Mouse (Mus musculus) cortical plate, adult 2 months (tissue): ENCODE results near the gene Slc43a2. TPM values are rescaled to one million over a fixed set of nuclear protein-coding genes. Genes with fewer than 3 reads are reported as not detected.

ENCODE experiments used
- H3K27ac ChIP-seq: fragments of 200-500 bp; 2 replicates; pipeline ENCODE4 v1.5.1; 2012; ENCODE audit warnings: low read length, control low read depth, inconsistent platforms; ENCODE audit not compliant: insufficient read depth
- H3K4me1 ChIP-seq: fragments of 200-500 bp; 2 replicates; pipeline ENCODE4 v1.6.1; 2011; ENCODE audit warnings: low read length; ENCODE audit not compliant: control insufficient read depth, insufficient read depth
- H3K4me3 ChIP-seq: fragments of 200-500 bp; 2 replicates; pipeline ENCODE4 v1.5.1; 2011; ENCODE audit warnings: mild to moderate bottlenecking, low read length, control low read depth; ENCODE audit not compliant: insufficient read depth
- CTCF ChIP-seq: fragments of 200-500 bp; IDR thresholded peaks from 2 replicates; pipeline ENCODE4 v1.5.1; 2011; ENCODE audit warnings: mild to moderate bottlenecking, control low read depth, low read length; ENCODE audit not compliant: insufficient read depth; ENCODE audit errors: extremely low read depth
- POLR2A ChIP-seq: fragments of 200-500 bp; IDR thresholded peaks from 2 replicates; pipeline ENCODE4 v1.6.1; 2011; ENCODE audit warnings: mild to moderate bottlenecking, low read length, control low read depth; ENCODE audit not compliant: insufficient read depth; ENCODE audit errors: extremely low read depth
- polyA plus RNA-seq: library from polyadenylated mRNA; depleted of rRNA; stranded (reverse); fragments of >200 nt; gene quantifications from 2 replicates; pipeline ENCODE4 v1.2.3, GENCODE M21; 2012; rRNA removed

The Slc43a2 gene
- polyA plus RNA-seq, 1 experiment: 34.3 TPM

GRCm38 (mm10) chr11:75620136-75620780 lies 88.8 kb downstream of the Slc43a2 start:
- H3K4me3 ChIP-seq: no peak overlapping the region
- TF ChIP-seq CTCF: no peak
- TF ChIP-seq POLR2A: no peak
- no peak overlapping the region for H3K27ac ChIP-seq
- peaks cover 10% of the 10 kb centered on the region; the same call in 1 of the 2 replicates for H3K4me1 ChIP-seq

DNA sequence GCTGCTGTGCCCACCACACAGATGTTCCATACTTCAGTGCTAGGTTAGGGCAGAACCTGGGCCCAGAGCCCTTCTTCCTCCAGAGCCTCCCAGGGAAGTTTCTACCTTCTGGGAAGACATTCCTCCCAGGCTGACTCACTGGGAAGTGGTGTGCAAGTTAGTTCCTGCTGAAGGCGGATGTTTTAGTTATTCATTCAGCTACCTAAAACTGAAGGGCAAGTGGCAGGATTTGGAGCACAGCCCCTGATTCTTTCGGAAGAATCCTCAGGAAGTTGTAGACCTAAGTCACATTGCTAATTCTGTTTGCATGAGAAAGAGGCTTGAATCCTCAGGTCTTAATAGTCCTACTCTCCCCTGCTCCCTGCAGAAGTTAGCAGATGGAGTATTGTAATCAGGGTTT lies 89.9 kb downstream of the Slc43a2 start:
- H3K4me3 ChIP-seq: no peak overlapping the region
- peak overlapping the region; percentile 57; the same call in 1 of the 2 replicates for H3K27ac ChIP-seq
- H3K4me1 ChIP-seq: peaks cover 10% of the 10 kb centered on the region; the same call in 1 of the 2 replicates
- no peak for TF ChIP-seq POLR2A
- no peak for TF ChIP-seq CTCF

DNA sequence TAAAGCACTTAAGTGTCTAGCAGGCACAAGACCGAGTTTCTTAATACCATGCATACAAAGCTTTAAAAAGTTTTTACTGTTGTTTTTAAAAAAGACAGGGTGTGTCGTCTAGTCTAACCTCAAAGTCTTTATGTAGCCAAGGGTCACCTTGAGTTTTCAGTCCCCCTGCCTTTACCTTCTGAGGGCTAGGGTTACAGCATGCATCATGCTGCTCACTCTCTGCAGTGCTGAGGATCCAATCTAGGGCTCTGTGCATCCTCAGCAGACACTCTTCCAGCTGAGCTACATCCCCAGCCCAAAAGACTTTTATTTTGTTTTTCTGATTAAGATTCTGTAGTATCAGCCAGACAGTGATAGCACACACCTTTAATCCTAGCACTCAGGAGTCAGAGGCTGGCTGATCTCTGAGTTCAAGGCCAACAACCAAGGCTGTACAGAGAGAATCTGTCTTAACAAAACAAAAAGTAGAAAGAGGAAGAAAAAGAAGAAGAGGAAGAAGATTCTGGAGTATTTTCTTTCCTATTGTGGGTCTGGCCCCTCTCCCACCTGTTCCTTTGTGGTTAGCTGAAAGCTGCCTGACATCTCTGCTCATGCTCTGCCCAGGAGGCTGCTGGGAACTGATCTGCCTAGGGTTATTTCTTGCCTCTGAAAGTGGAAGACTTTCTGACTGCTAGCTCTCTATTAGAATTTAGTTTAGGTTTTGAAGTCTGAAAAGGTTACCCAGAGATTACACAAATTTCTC lies 91.3 kb downstream of the Slc43a2 start:
- H3K27ac ChIP-seq: no peak overlapping the region
- TF ChIP-seq CTCF (no peak), POLR2A (no peak)
- no peak overlapping the region for H3K4me3 ChIP-seq
- peaks cover 10% of the 10 kb centered on the region; the same call in 1 of the 2 replicates for H3K4me1 ChIP-seq

DNA sequence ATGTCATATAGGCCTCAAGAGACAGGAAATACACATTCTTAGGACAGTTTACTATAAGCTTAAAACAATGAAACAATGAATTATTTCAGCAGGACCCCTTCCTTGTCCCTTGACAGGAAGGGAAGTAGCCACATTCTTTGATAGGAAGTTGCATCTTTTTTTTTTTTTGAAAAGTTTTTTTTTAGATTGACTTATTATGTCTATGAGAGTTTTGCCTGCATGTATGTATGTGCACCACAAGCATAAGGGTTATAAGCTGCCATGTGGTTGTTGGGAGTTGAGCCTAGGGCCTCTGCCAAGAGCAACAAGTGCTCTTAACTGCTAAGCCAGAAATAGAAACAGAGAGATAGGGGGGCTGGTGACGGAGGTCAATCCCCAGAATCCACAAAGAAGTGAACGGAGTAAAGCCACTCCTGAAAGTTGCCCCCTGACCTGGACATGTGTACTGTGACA lies 92.6 kb downstream of the Slc43a2 start:
- Histone ChIP-seq H3K4me1 (peaks cover 10% of the 10 kb centered on the region; the same call in 1 of the 2 replicates), H3K27ac (no peak overlapping the region), H3K4me3 (no peak overlapping the region)
- TF ChIP-seq CTCF: no peak
- no peak for TF ChIP-seq POLR2A

DNA sequence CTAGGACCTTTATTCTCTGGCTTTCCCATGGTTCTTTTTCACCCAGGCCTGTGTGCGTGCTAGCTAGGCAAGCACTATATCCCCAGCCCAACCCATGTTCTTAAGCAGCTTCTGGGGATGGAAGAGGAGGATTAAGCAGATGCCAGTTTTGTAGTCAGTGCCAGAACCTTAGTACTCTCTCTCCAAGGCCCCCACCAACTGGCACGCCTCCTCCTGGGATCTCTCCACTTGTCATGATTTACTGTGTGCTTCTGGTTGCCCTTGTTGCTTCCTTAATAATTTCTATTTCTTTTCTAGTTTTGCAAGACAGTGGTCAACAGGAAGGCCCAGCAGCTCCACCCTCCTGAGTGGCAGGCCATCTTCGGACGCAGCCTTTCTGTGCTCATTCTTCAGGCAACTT lies 94.3 kb downstream of the Slc43a2 start:
- TF ChIP-seq CTCF: no peak
- no peak for TF ChIP-seq POLR2A

More for the DNA sequence above, 94.3 kb downstream of the Slc43a2 start:
- no peak overlapping the region for H3K4me3 ChIP-seq
- H3K27ac ChIP-seq: no peak overlapping the region
- peaks cover 2% of the 10 kb centered on the region; the same call in 1 of the 2 replicates for H3K4me1 ChIP-seq

Other genes starting within 250 kb of the Slc43a2 start
- 31.6 and 36.1 TPM in 2 replicates for gene Rpa1, start 183.4 kb upstream of the Slc43a2 start, polyA plus RNA-seq
- 9.5 and 10.0 TPM in 2 replicates for gene Smyd4, start 183.3 kb upstream of the Slc43a2 start, polyA plus RNA-seq
- 13.7 and 15.9 TPM in 2 replicates for gene Serpinf1, start 109.0 kb upstream of the Slc43a2 start, polyA plus RNA-seq
- 0.15 and 0.26 TPM in 2 replicates for gene Serpinf2, start 92.1 kb upstream of the Slc43a2 start, polyA plus RNA-seq
- 12.8 and 14.1 TPM in 2 replicates for gene Wdr81, start 77.0 kb upstream of the Slc43a2 start, polyA plus RNA-seq
- gene Tlcd2, start 70.0 kb upstream of the Slc43a2 start, polyA plus RNA-seq: 0.89 and 1.3 TPM in 2 replicates
- 88.8 and 89.2 TPM in 2 replicates for gene Prpf8, start 44.9 kb upstream of the Slc43a2 start, polyA plus RNA-seq
- 2.8 TPM in 2 replicates for gene Rilp, start 21.6 kb upstream of the Slc43a2 start, polyA plus RNA-seq
- 2.7 and 3.2 TPM in 2 replicates for gene Scarf1, start 18.2 kb upstream of the Slc43a2 start, polyA plus RNA-seq
- 259 TPM in 2 replicates for gene Pitpna, start 56.4 kb downstream of the Slc43a2 start, polyA plus RNA-seq
- 66.1 and 68.9 TPM in 2 replicates for gene Inpp5k, start 99.3 kb downstream of the Slc43a2 start, polyA plus RNA-seq
- gene Myo1c, start 118.8 kb downstream of the Slc43a2 start, polyA plus RNA-seq: 17.7 and 19.0 TPM in 2 replicates
- 80.5 and 82.5 TPM in 2 replicates for gene Crk, start 147.6 kb downstream of the Slc43a2 start, polyA plus RNA-seq
- 955 and 987 TPM in 2 replicates for gene Ywhae, start 201.2 kb downstream of the Slc43a2 start, polyA plus RNA-seq